Mouse (Mus musculus) Muller cell, postnatal 12 days (primary cell): ENCODE data around the gene Dppa3.
"Not testable (repeated sequence)": the region's sequence is repeated elsewhere in the genome, so short reads cannot be mapped to it uniquely, and the experiment has no call there.

ENCODE experiments used
- DNase-seq: peaks from one replicate; pipeline ENCODE4 v3.0.0-alpha.2; 2015; ENCODE audit errors: inconsistent ontology term

The Dppa3 gene

GRCm38 (mm10) chr6:122612426-122612825 lies 13.8 kb upstream of the Dppa3 start:
- no peak for DNase-seq

DNA sequence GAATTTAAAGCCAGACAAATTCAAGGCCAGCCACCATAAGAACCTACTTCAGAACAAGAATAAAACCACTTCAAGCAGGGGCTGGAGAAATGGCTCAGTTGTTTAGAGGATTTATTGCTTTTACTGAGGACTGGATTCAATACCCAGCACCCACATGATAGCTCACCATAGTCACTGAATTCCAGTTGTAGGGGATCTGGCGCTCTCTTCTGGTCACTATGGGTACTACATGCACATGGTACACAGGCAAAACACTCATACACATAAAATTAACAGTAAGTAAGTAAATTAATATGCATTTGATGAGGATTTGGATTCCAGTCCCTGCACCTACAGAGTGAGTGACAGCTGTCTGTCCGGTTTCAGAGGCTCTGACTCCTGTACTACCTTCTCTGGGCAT lies 12.2 kb upstream of the Dppa3 start:
- no peak for DNase-seq

DNA sequence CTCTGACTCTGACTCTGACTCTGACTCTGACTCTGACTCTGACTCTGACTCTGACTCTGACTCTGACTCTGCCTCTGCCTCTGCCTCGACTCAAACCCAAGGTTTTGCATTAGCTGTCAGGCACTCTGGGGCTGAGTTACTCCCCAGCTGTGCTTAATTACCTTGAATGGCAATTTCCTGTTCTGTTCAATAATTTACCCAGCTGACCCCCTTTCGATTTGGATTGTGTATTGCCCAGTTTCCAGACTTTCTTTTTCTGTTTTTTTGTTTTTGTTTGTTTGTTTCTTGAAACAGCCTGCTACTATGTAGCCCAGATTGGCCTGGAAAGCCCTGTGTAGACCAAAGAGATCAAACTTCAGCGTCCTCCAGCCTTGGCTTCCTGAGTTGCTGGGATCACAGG lies 10.2 kb upstream of the Dppa3 start:
- no peak for DNase-seq

- DNase-seq = no peak
These were observed 5.1 kb upstream of the Dppa3 start for GRCm38 (mm10) chr6:122621066-122621465.

DNA sequence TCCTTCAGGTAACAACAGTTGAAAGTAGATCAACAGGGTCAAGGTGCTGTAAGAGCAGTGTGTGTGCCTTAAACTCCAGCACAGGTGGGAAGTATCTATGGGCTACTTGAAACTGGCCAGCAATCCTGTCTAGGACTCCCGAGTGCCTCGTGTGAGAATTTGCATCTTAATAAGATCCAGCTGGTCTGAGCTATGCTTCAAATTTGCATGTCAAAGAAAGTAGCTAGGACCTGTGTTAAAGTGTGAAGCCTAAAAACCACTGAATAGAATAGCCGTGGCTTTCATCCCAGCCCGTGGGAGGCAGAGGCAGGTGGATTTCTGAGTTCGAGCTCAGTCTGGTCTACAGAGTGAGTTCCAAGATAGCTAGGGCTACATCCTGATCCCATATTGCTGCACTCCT lies 1.7 kb upstream of the Dppa3 start:
- no peak for DNase-seq

DNA sequence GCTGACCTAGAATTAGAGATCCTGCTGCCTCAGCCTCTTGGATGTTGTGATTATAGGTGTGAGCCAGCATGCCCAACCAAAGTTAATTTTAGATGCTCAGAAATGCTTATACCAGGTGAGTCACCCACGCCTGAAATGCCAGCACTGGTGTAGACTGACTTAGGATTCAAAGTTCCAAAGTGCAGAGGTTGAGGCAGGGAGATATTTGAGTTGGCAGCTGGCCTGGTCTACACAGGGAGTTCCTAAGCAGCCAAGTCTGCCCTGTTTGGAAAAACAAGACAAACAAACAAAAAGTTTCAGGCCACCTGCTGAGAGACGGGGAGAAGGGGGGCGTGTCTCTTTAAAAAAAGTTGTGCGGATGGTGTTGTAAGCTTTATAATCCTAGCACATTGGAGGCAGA lies 1.1 kb upstream of the Dppa3 start:
- no peak for DNase-seq

DNA sequence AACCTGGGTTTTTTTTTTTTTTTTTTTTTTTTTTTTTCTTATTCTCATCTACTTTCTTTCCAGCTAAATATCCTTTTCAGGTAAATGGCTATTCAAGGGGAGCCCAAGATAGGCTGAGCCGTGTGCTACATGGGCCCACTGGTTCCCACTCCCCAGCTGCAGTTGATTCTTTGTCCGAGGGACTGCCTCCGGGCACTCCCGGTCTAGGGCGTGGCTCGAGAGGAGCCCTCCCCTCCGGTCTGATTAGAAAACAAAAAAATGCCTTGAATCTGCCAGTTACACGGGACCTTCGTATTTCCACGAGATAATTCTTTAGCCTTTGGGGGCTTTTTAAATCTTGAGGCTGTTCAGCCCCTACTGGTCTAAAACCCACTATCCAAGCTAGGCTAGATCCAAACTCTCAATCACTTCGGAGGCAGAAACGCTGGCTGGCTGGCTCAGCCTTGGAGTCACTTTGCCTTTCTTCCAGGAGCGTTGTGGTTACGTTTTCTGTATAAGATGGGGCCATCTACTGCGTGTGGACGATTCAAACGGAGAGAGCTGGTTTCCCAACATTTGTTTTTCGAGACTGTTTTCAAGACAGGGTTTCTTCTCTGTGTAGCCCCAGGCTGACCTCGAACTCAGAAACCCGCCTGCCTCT lies 1.4 kb downstream of the Dppa3 start:
- no peak for DNase-seq

DNA sequence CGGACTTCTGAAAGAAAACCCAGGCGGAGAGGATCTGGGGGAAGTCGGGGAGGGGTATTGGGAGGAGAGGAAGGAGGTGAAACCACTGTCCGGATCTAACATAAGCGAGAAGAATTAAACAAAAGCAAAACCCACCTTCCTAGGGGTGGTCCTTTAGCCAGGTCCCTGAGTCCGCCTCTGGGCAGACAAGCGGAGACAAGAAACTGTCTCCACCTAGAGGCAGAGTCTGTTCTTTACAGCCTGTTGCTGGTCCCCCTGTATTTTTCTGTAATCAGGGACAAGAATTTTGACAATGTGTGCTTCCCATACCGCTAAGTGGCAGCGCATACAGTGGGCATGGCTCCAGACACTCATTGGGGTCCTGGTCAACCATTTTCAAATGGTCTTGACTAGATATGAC lies 7.2 kb downstream of the Dppa3 start:
- DNase-seq = no peak

DNA sequence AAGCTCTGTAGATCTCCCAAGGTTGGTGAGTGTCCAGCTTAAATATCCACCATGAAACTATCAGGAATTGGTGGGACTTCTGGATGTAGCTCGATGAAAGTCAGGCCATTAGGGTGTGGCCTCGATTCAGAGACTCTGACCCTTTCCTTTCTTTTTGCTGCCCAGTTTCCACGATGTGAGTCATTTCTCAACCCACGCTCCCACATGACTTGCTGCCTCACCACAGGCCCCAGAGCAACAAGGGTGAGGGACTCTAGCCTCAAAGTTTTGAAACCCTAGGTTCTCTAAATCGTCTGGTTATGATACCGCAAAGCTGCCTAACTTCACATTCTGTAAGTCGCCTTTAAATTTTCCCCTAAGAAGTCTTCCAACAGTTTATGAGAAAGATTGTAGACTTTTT lies 9.1 kb downstream of the Dppa3 start:
- no peak for DNase-seq

DNA sequence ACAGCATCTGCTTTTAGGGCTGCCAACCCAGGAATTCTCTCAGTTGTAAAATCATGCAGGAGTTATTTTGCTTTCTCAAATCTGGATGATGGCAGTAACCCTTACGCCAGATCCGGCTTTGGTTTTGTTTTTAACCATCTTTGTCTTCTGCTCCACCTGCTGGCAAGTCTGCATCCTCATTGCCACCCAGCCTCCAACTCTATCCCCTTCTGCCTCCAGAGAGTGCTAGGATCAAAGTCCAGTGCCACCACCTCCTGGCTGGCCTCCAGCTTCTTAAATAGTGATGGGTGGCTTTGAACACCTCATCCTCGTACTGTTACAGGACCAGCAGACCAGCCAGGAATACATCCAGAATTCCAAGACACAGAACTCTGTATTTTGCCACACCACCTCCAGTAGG lies 10.5 kb downstream of the Dppa3 start:
- no peak for DNase-seq

GRCm38 (mm10) chr6:122637566-122637965 lies 11.4 kb downstream of the Dppa3 start:
- not testable (repeated sequence) for DNase-seq

DNA sequence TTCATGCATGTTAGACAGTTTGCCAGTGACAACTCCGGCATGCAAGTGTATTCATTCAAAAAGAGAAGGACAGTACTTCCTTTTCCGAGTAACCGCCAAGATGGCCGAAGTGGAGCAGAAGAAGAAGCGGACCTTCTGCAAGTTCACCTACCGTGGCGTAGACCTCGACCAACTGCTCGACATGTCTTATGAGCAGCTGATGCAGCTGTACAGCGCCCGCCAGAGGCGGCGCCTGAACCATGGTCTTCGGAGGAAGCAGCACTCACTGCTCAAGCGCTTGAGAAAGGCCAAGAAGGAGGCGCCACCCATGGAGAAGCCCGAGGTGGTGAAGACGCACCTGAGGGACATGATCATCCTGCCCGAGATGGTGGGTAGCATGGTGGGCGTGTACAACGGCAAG lies 18.0 kb downstream of the Dppa3 start:
- DNase-seq = not testable (repeated sequence)

- DNase-seq = no peak
These were observed 23.7 kb downstream of the Dppa3 start for GRCm38 (mm10) chr6:122649903-122650302.

DNA sequence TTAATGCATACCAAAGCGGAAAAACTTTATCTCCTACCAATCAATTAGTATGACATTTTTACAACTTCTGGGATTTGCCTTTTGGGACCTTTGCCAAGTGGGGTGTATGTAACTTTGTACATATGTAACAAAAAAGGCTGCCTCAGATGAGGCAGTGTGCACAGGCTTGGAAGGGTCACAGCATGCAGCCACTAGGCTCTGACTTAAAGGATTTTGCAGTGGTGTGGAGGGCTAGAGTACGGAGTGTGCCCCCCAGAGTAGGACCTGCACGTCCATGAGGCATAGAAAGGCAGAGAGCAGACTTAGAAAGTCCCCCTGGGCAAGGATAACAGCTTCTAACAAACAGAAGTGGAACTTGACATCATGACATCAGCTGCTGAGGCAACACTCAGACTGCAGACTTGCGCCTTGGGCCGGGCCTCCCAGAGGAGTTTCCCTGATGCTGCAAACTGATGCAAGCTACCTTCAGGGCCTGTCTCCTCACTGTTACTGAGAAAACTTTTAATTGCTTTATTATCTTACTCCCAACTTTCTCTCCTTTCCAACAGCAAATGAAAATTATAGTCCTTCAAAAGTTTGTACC lies 24.3 kb downstream of the Dppa3 start:
- DNase-seq = no peak

DNA sequence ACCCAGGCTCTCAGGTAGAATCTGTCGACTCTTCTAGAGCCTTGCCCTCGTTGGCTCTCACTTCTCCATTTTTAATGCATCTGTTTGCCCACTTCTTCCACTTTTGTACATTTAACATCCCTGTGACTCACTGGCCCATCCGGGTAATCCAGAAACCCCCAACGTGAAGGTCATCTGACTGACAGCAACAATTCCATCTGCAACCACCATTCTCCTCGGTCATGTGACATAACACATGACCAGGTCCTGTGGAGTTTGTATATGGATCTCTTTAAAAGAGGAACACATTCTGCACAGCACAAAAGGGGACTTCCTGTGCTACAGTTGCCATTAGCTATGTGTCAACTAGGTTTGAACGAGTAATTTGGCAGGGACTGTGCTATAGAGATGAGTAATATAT lies 28.1 kb downstream of the Dppa3 start:
- DNase-seq = no peak

GRCm38 (mm10) chr6:122657630-122658029 lies 31.4 kb downstream of the Dppa3 start:
- DNase-seq = no peak

- DNase-seq = peak; percentile 26
These were observed 33.4 kb downstream of the Dppa3 start for GRCm38 (mm10) chr6:122659567-122659966.

DNA sequence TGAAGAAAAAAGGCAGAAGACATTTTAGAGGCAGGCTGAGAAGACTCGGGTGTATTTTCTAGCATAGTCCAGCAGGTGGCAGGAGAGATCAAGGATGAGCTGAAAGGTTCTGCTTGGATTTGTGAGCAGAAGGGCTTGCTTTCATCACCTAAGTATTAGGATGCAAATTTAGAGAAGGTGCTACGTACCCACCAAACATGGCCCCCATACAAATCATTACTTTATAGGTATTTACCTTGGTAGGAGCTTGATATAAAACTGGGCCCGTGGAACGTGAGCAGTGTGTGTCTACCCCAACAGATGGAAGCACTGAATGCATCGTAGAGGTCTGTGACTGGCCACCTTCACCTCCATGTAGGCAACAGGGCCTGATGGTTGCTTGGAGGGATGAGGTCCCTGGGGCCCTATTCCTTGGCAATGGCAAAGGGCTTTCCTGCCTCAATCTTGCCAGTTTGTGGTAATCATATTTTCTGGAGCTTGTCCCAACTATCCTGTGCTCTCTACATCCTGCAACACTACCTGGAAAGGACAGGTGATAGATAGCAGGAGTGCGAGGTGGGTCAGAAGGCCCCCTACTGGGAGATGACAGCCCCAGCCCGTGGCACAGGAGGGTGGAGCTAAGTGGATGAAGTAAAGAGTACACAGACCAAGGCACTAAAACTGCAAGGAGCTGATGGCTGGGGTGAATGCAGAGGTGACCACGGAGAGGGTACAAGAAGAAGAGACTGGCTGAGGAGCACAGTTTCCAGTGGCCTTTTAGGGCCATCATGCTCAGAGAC lies 34.6 kb downstream of the Dppa3 start:
- DNase-seq = peak; percentile 31

DNA sequence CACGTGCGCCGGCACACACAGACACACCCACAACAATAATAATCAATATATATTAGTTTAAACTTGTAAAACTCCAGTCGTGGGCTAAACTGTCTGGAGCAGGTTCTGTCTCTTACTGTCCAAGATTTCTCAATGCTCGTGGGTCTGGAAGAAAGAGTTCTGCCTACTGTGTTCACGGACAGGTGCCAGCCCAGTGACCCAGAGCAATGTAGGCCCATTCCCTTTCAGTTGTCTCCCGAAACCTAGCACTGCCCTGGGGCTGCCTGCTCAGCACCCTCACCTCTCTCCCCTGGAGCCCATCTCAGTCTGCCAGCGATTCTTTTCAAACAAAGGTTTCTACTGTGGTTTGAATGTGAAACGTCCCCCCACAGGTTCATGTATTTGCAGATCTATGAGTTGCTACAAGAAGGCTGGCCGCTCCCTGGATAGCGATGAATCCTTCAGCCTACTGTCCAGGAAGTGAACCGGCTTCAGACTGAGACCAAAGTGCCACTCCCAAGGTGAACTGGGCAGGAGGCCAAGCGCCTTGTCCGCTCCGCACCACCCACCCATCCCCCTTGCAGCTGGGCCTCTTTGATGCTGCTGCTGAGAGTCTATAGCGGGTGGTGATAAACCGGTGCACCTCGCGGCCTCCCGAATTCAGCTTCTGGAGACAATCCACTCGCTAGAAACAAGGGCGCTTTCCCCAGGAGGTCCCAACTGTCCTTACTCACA lies 36.5 kb downstream of the Dppa3 start:
- DNase-seq = no peak

DNA sequence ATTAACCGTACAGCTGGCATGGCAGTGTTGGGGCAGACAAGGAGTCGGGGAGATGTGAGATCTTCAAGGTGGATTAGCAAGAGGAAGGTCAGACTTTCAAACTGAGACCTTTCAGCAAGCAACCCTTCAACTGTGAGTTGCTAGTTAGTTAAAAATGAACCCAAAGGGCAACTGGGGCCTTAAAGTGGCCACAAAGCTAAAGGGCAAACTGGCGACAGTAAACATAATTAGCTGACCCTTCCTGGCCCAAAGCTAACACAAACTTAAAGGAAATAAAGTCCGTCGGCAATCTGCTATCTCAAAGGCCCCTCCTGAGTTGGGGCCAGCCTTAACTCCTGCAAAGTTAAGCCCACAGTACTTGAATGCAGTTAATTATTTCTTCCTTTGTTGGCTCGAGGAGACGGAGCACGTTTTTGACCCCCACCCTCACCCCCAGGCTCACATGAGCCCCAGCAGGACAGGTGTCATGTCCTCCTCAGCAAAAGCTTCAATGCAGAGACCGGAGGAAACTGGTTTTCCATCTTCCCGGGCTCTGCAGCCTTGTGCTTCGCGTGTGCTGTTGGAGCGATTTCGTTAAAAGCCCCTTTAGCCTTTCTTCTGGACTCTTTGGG lies 37.5 kb downstream of the Dppa3 start:
- no peak for DNase-seq

DNA sequence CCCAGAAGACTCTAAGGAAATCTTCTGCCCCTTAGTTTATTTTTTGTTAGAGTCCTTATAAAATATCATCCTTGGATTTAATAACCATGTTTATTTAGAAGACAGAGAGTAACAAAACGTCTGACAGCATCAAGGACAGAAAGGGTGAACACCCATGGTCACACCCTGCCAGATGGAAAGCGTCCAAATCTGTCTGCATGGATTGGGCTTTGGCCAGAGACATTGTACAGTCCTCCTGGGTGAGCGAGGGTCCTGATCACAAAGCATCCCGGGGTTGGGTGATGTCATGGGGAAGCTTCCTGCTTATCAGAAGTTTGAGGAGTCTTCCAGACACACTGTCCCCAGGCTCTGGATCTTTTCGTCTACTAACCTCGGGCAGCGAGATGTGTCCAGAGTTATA lies 39.7 kb downstream of the Dppa3 start:
- no peak for DNase-seq

DNA sequence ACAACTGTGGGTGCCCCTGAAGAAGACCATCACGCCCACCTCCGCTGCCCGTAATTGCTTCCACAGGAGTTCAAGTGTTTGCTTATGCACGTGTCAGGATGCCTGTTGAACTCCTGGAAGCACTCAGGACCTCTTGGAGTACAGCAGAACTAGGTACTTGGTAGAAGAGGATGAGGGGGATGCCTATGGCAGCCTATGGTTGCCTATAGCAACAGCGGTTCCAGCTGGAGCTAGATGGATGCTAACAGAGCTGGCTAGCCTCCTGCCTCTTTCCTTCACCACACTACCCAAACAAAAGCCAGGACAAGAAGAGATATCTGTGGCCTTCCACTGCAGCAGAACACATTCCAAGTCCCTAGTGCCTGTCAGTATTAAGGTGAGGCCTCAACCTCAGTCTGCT lies 41.5 kb downstream of the Dppa3 start:
- no peak for DNase-seq
